Mouse (Mus musculus) cortical plate, adult 2 months (tissue): ENCODE results near the gene Ccdc24. TPM values are rescaled to one million over a fixed set of nuclear protein-coding genes. Genes with fewer than 3 reads are reported as not detected.

Experiments
- H3K27ac ChIP-seq: fragments of 200-500 bp; 2 replicates; pipeline ENCODE4 v1.5.1; 2012; ENCODE audit warnings: low read length, control low read depth, inconsistent platforms; ENCODE audit not compliant: insufficient read depth
- H3K4me1 ChIP-seq: fragments of 200-500 bp; 2 replicates; pipeline ENCODE4 v1.6.1; 2011; ENCODE audit warnings: low read length; ENCODE audit not compliant: control insufficient read depth, insufficient read depth
- H3K4me3 ChIP-seq: fragments of 200-500 bp; 2 replicates; pipeline ENCODE4 v1.5.1; 2011; ENCODE audit warnings: mild to moderate bottlenecking, low read length, control low read depth; ENCODE audit not compliant: insufficient read depth
- CTCF ChIP-seq: fragments of 200-500 bp; IDR thresholded peaks from 2 replicates; pipeline ENCODE4 v1.5.1; 2011; ENCODE audit warnings: mild to moderate bottlenecking, control low read depth, low read length; ENCODE audit not compliant: insufficient read depth; ENCODE audit errors: extremely low read depth
- POLR2A ChIP-seq: fragments of 200-500 bp; IDR thresholded peaks from 2 replicates; pipeline ENCODE4 v1.6.1; 2011; ENCODE audit warnings: mild to moderate bottlenecking, low read length, control low read depth; ENCODE audit not compliant: insufficient read depth; ENCODE audit errors: extremely low read depth
- polyA plus RNA-seq: library from polyadenylated mRNA; depleted of rRNA; stranded (reverse); fragments of >200 nt; gene quantifications from 2 replicates; pipeline ENCODE4 v1.2.3, GENCODE M21; 2012

Ccdc24 gene
- polyA plus RNA-seq, 1 experiment, result 2.1 TPM

- TF ChIP-seq CTCF (no peak), POLR2A (no peak)
- H3K4me1 ChIP-seq, result no peaks in the 10 kb centered on the region
- no peak overlapping the region for H3K4me3 ChIP-seq
- no peak overlapping the region for H3K27ac ChIP-seq
Observed at GRCm38 (mm10) chr4:117866083-117866482, 6.3 kb downstream of the Ccdc24 start.

GRCm38 (mm10) chr4:117862823-117863222, 9.5 kb downstream of the Ccdc24 start:
- Histone ChIP-seq H3K27ac (no peak overlapping the region), H3K4me3 (no peak overlapping the region), H3K4me1 (no peaks in the 10 kb centered on the region)
- TF ChIP-seq POLR2A (0 out of 2 replicates have a peak, but pooled peaks have one; percentile 32), CTCF (no peak)

GRCm38 (mm10) chr4:117860570-117860969, 11.8 kb downstream of the Ccdc24 start:
- Histone ChIP-seq H3K4me3 (no peak overlapping the region), H3K4me1 (no peaks in the 10 kb centered on the region), H3K27ac (peak overlapping the region; percentile 44; the same call in 1 of the 2 replicates)
- TF ChIP-seq POLR2A (no peak), CTCF (no peak)

GRCm38 (mm10) chr4:117858794-117859193, 13.6 kb downstream of the Ccdc24 start:
- Histone ChIP-seq H3K4me3 (no peak overlapping the region), H3K27ac (no peak overlapping the region)
- TF ChIP-seq CTCF (peak; percentile 56), POLR2A (no peak)

GRCm38 (mm10) chr4:117855146-117855545, 17.2 kb downstream of the Ccdc24 start:
- H3K27ac ChIP-seq, result peak overlapping the region; percentile 90
- TF ChIP-seq CTCF (no peak), POLR2A (no peak)
- H3K4me3 ChIP-seq, result no peak overlapping the region
- 0 out of 2 replicates have a peak, but pooled peaks cover 2% of the 10 kb centered on the region for H3K4me1 ChIP-seq

More at GRCm38 (mm10) chr4:117858794-117859193, 13.6 kb downstream of the Ccdc24 start:
- H3K4me1 ChIP-seq, result 0 out of 2 replicates have a peak, but pooled peaks cover 2% of the 10 kb centered on the region

- 0 out of 2 replicates have a peak, but pooled peaks cover 2% of the 10 kb centered on the region for H3K4me1 ChIP-seq
- no peak overlapping the region for H3K4me3 ChIP-seq
- no peak for TF ChIP-seq POLR2A
- TF ChIP-seq CTCF, result no peak
- H3K27ac ChIP-seq, result 0 out of 2 replicates have a peak overlapping the region, but pooled peaks have one; percentile 10
Observed at GRCm38 (mm10) chr4:117852152-117852868, 20.0 kb downstream of the Ccdc24 start.

- H3K4me3 ChIP-seq, result no peak overlapping the region; the same call in 1 of the 2 replicates
- TF ChIP-seq POLR2A, result no peak
- no peak for TF ChIP-seq CTCF
- 0 out of 2 replicates have a peak overlapping the region, but pooled peaks have one; percentile 72 for H3K27ac ChIP-seq
- 0 out of 2 replicates have a peak, but pooled peaks cover 2% of the 10 kb centered on the region for H3K4me1 ChIP-seq
Observed at GRCm38 (mm10) chr4:117850871-117851270, 21.5 kb downstream of the Ccdc24 start.

- Histone ChIP-seq H3K27ac (peak overlapping the region; percentile 65), H3K4me3 (no peak overlapping the region; the same call in none of the 2 replicates)
Observed at GRCm38 (mm10) chr4:117850176-117850575, 22.2 kb downstream of the Ccdc24 start.

GRCm38 (mm10) chr4:117849506-117849905, 22.9 kb downstream of the Ccdc24 start:
- Histone ChIP-seq H3K27ac (peak overlapping the region; percentile 65), H3K4me3 (peak overlapping the region; percentile 17; the same call in 1 of the 2 replicates), H3K4me1 (no peaks in the 10 kb centered on the region)
- TF ChIP-seq CTCF (no peak), POLR2A (no peak)

More at GRCm38 (mm10) chr4:117850176-117850575, 22.2 kb downstream of the Ccdc24 start:
- H3K4me1 ChIP-seq, result 0 out of 2 replicates have a peak, but pooled peaks cover 2% of the 10 kb centered on the region
- no peak for TF ChIP-seq POLR2A
- no peak for TF ChIP-seq CTCF

- Histone ChIP-seq H3K4me1 (no peaks in the 10 kb centered on the region), H3K4me3 (peak overlapping the region; percentile 17), H3K27ac (peak overlapping the region; percentile 63; the same call in 1 of the 2 replicates)
- no peak for TF ChIP-seq CTCF
- TF ChIP-seq POLR2A, result no peak
Observed at GRCm38 (mm10) chr4:117849063-117849462, 23.3 kb downstream of the Ccdc24 start.
